Mouse (Mus musculus) layer of hippocampus, adult 2 months (tissue): ENCODE data around the gene Anxa3. TPM values are rescaled to one million over a fixed set of nuclear protein-coding genes. Genes with fewer than 3 reads are reported as not detected.

Experiments
- DNase-seq, 2 experiments: peaks; one replicate each; pipeline ENCODE4 v3.0.0; 2022; ENCODE audit warnings: low spot score in 2 of 2
- H3K27ac ChIP-seq: fragments of 200-600 bp; 2 replicates; pipeline ENCODE4 v1.8.1; 2022
- H3K4me3 ChIP-seq: fragments of 200-600 bp; 2 replicates; pipeline ENCODE4 v1.8.1; 2022; ENCODE audit warnings: mild to moderate bottlenecking
- CTCF ChIP-seq: fragments of 200-600 bp; conservative IDR thresholded peaks from 2 replicates; pipeline ENCODE4 v1.8.1; 2022; ENCODE audit warnings: antibody characterized with exemption, mild to moderate bottlenecking, moderate library complexity
- total RNA-seq, 2 experiments: library from RNA; stranded (reverse); gene quantifications; 2 replicates each; pipeline ENCODE4 v1.2.3; 2021

Anxa3 gene
- total RNA-seq, 2 experiments from 2014 or later = 12.3 to 14.2 TPM

GRCm38 (mm10) chr5:96799969-96800368, 6.8 kb downstream of the Anxa3 start:
- Histone ChIP-seq H3K27ac (no peak overlapping the region), H3K4me3 (no peak overlapping the region)
- no peak for TF ChIP-seq CTCF
- no peak for DNase-seq

- Histone ChIP-seq H3K27ac (no peak overlapping the region), H3K4me3 (no peak overlapping the region)
- no peak for DNase-seq
- no peak for TF ChIP-seq CTCF
Observed at GRCm38 (mm10) chr5:96802185-96802584, 9.0 kb downstream of the Anxa3 start.

GRCm38 (mm10) chr5:96803091-96803490, 10.0 kb downstream of the Anxa3 start:
- no peak for DNase-seq
- Histone ChIP-seq H3K4me3 (no peak overlapping the region), H3K27ac (no peak overlapping the region)
- TF ChIP-seq CTCF = no peak

- TF ChIP-seq CTCF = no peak
Observed at GRCm38 (mm10) chr5:96804304-96804703, 11.2 kb downstream of the Anxa3 start.

GRCm38 (mm10) chr5:96804813-96805212, 11.7 kb downstream of the Anxa3 start:
- DNase-seq = no peak
- TF ChIP-seq CTCF = no peak
- no peak overlapping the region for H3K27ac ChIP-seq
- H3K4me3 ChIP-seq = no peak overlapping the region

More at GRCm38 (mm10) chr5:96804304-96804703, 11.2 kb downstream of the Anxa3 start:
- Histone ChIP-seq H3K4me3 (no peak overlapping the region), H3K27ac (no peak overlapping the region)
- DNase-seq = no peak

- Histone ChIP-seq H3K4me3 (no peak overlapping the region), H3K27ac (no peak overlapping the region)
- no peak for TF ChIP-seq CTCF
- DNase-seq = no peak
Observed at GRCm38 (mm10) chr5:96810620-96811019, 17.5 kb downstream of the Anxa3 start.

GRCm38 (mm10) chr5:96824769-96825327, 31.7 kb downstream of the Anxa3 start:
- Histone ChIP-seq H3K27ac (no peak overlapping the region), H3K4me3 (no peak overlapping the region)
- TF ChIP-seq CTCF = no peak
- DNase-seq = no peak

GRCm38 (mm10) chr5:96827176-96827575, 34.0 kb downstream of the Anxa3 start:
- Histone ChIP-seq H3K4me3 (no peak overlapping the region), H3K27ac (no peak overlapping the region)
- no peak for TF ChIP-seq CTCF
- DNase-seq = no peak

- H3K4me3 ChIP-seq = no peak overlapping the region
- no peak overlapping the region for H3K27ac ChIP-seq
- DNase-seq = peak in 1 of 2 experiments; percentile 2
- no peak for TF ChIP-seq CTCF
Observed at GRCm38 (mm10) chr5:96834338-96834737, 41.2 kb downstream of the Anxa3 start.

- DNase-seq = no peak
- no peak overlapping the region for H3K4me3 ChIP-seq
- TF ChIP-seq CTCF = no peak
- no peak overlapping the region for H3K27ac ChIP-seq
Observed at GRCm38 (mm10) chr5:96847986-96848385, 54.8 kb downstream of the Anxa3 start.

- DNase-seq = no peak
- Histone ChIP-seq H3K4me3 (no peak overlapping the region), H3K27ac (no peak overlapping the region)
- no peak for TF ChIP-seq CTCF
Observed at GRCm38 (mm10) chr5:96848386-96848785, 55.2 kb downstream of the Anxa3 start.

GRCm38 (mm10) chr5:96849232-96849631, 56.1 kb downstream of the Anxa3 start:
- Histone ChIP-seq H3K4me3 (no peak overlapping the region), H3K27ac (no peak overlapping the region)
- no peak for DNase-seq
- no peak for TF ChIP-seq CTCF

- H3K4me3 ChIP-seq = no peak overlapping the region
- no peak for DNase-seq
- TF ChIP-seq CTCF = no peak
- no peak overlapping the region for H3K27ac ChIP-seq
Observed at GRCm38 (mm10) chr5:96853451-96853850, 60.3 kb downstream of the Anxa3 start.

GRCm38 (mm10) chr5:96854350-96854749, 61.2 kb downstream of the Anxa3 start:
- TF ChIP-seq CTCF = peak; percentile 79
- no peak overlapping the region for H3K27ac ChIP-seq
- peak in 1 of 2 experiments; percentile 2 for DNase-seq
- H3K4me3 ChIP-seq = no peak overlapping the region
